Mouse (Mus musculus) myocyte (in vitro differentiated cells): ENCODE measurements around the gene Dcpp1. TPM values are rescaled to one million over a fixed set of nuclear protein-coding genes. Genes with fewer than 3 reads are reported as not detected.

Source experiments
- H3K27me3 ChIP-seq: one replicate; pipeline ENCODE4 v1.6.1; 2011; ENCODE audit not compliant: control insufficient read depth, insufficient read depth, insufficient read length
- H3K36me3 ChIP-seq: one replicate; pipeline ENCODE4 v1.6.1; 2011; ENCODE audit not compliant: control insufficient read depth, insufficient read depth
- H3K4me2 ChIP-seq: one replicate; pipeline ENCODE4 v1.6.1; 2011; ENCODE audit warnings: low read depth, control low read depth
- H3K4me3 ChIP-seq: one replicate; pipeline ENCODE4 v1.5.1; 2011; ENCODE audit warnings: mild to moderate bottlenecking, control low read depth, moderate library complexity
- H3K79me2 ChIP-seq: one replicate; pipeline ENCODE4 v1.6.1; 2011; ENCODE audit not compliant: control insufficient read depth, insufficient read depth
- H3ac ChIP-seq: one replicate; pipeline ENCODE4 v1.6.1; 2011; ENCODE audit not compliant: control insufficient read depth, insufficient read length
- CEBPB ChIP-seq: IDR thresholded peaks from 2 replicates; pipeline ENCODE4 v1.6.1; 2011; ENCODE audit warnings: mild to moderate bottlenecking, moderate library complexity; ENCODE audit not compliant: poor library complexity, insufficient read depth, severe bottlenecking
- E2F4 ChIP-seq: IDR thresholded peaks from one replicate; pipeline ENCODE4 v1.6.1; 2011; ENCODE audit warnings: mild to moderate bottlenecking, control low read depth, moderate library complexity; ENCODE audit not compliant: insufficient read depth
- MAX ChIP-seq: IDR thresholded peaks from one replicate; pipeline ENCODE4 v1.6.1; 2011; ENCODE audit warnings: low read depth, mild to moderate bottlenecking, control low read depth
- MYOD1 ChIP-seq, 3 experiments: IDR thresholded peaks; one replicate each; pipeline ENCODE4 v1.6.1; 2011; ENCODE audit warnings: control low read depth in 2 of 3, low read depth in 2 of 3, mild to moderate bottlenecking in 2 of 3, moderate library complexity in 1 of 3; ENCODE audit not compliant: insufficient read length in 2 of 3, control insufficient read depth in 1 of 3
- MYOG ChIP-seq, 3 experiments: IDR thresholded peaks; one replicate each; pipeline ENCODE4 v1.6.1; 2011; ENCODE audit warnings: control low read depth in 2 of 3, low read depth in 2 of 3, mild to moderate bottlenecking in 2 of 3; ENCODE audit not compliant: insufficient read length in 2 of 3, control insufficient read depth in 1 of 3, insufficient read depth in 1 of 3
- POLR2A ChIP-seq: IDR thresholded peaks from one replicate; pipeline ENCODE4 v1.6.1; 2011; ENCODE audit warnings: low read depth, mild to moderate bottlenecking, control low read depth, moderate library complexity; ENCODE audit not compliant: insufficient read length
- POLR2AphosphoS2 ChIP-seq: IDR thresholded peaks from one replicate; pipeline ENCODE4 v1.6.1; 2011; ENCODE audit warnings: low read depth, control low read depth; ENCODE audit not compliant: insufficient read length
- REST ChIP-seq: IDR thresholded peaks from one replicate; pipeline ENCODE4 v1.6.1; 2011; ENCODE audit warnings: mild to moderate bottlenecking, control low read depth, moderate library complexity; ENCODE audit not compliant: insufficient read depth, insufficient read length
- SRF ChIP-seq: IDR thresholded peaks from one replicate; pipeline ENCODE4 v1.6.1; 2011; ENCODE audit warnings: low read depth; ENCODE audit not compliant: control insufficient read depth, insufficient read length
- TCF12 ChIP-seq: IDR thresholded peaks from one replicate; pipeline ENCODE4 v1.6.1; 2011; ENCODE audit warnings: mild to moderate bottlenecking, control low read depth; ENCODE audit not compliant: poor library complexity, insufficient read depth, severe bottlenecking
- TCF3 ChIP-seq: IDR thresholded peaks from one replicate; pipeline ENCODE4 v1.6.1; 2011; ENCODE audit warnings: low read depth, control low read depth; ENCODE audit not compliant: insufficient read length
- USF1 ChIP-seq: IDR thresholded peaks from one replicate; pipeline ENCODE4 v1.6.1; 2011; ENCODE audit warnings: low read depth, mild to moderate bottlenecking, control low read depth, moderate library complexity
- polyA plus RNA-seq: library from polyadenylated mRNA; unstranded; fragments of >200 nt; fragmentation: generic; extraction: Trizol; gene quantifications from one replicate; pipeline ENCODE4 v1.2.1, GENCODE M21; 2012; ENCODE audit warnings: missing spikeins

Gene Dcpp1
- polyA plus RNA-seq, 1 experiment, result not detected

GRCm38 (mm10) chr17:23857193-23857592 lies 23.5 kb upstream of the Dcpp1 start:
- Histone ChIP-seq H3ac (no peak overlapping the region), H3K36me3 (no peaks in the 10 kb centered on the region), H3K27me3 (no peaks in the 10 kb centered on the region), H3K4me3 (no peak overlapping the region), H3K79me2 (no peaks in the 10 kb centered on the region), H3K4me2 (peak overlapping the region; percentile 18)
- TF ChIP-seq USF1 (no peak), CEBPB (no peak), POLR2AphosphoS2 (no peak), E2F4 (no peak), MAX (no peak), POLR2A (no peak), TCF3 (no peak), REST (no peak)

GRCm38 (mm10) chr17:23857913-23858312 lies 22.8 kb upstream of the Dcpp1 start:
- H3K4me3 ChIP-seq, result no peak overlapping the region
- no peaks in the 10 kb centered on the region for H3K36me3 ChIP-seq
- H3ac ChIP-seq, result no peak overlapping the region
- no peaks in the 10 kb centered on the region for H3K79me2 ChIP-seq
- no peaks in the 10 kb centered on the region for H3K27me3 ChIP-seq
- H3K4me2 ChIP-seq, result no peak overlapping the region
- TF ChIP-seq TCF12 (no peak), TCF3 (no peak), SRF (no peak), REST (no peak), MYOG (IDR thresholded peaks at IDR 0.05; ENCODE audit: control insufficient read depth in 1 of 3, insufficient read depth in 1 of 3, insufficient read length in 2 of 3, low read depth in 2 of 3) (no peak), POLR2AphosphoS2 (no peak), MAX (no peak), E2F4 (no peak), POLR2A (no peak), USF1 (no peak), CEBPB (no peak), MYOD1 (IDR thresholded peaks at IDR 0.05; ENCODE audit: control insufficient read depth in 1 of 3, insufficient read length in 2 of 3, low read depth in 2 of 3) (no peak)

- no peak for TF ChIP-seq MYOG (IDR thresholded peaks at IDR 0.05; ENCODE audit: control insufficient read depth in 1 of 3, insufficient read depth in 1 of 3, insufficient read length in 2 of 3, low read depth in 2 of 3)
- no peak for TF ChIP-seq POLR2AphosphoS2
- no peak for TF ChIP-seq CEBPB
- TF ChIP-seq TCF3, result no peak
- H3K4me2 ChIP-seq, result no peak overlapping the region
- H3K79me2 ChIP-seq, result no peaks in the 10 kb centered on the region
- no peaks in the 10 kb centered on the region for H3K36me3 ChIP-seq
- no peak overlapping the region for H3ac ChIP-seq
- H3K27me3 ChIP-seq, result peaks cover 5% of the 10 kb centered on the region
- H3K4me3 ChIP-seq, result no peak overlapping the region
These were observed 17.8 kb upstream of the Dcpp1 start for GRCm38 (mm10) chr17:23862926-23863325.

GRCm38 (mm10) chr17:23867756-23868155 lies 12.9 kb upstream of the Dcpp1 start, which contains the start of gene Prss21:
Gene Prss21, plus strand, starts transcription at chr17:23868056.
- Histone ChIP-seq H3K4me2 (no peak within 1 kb of the TSS), H3K4me3 (no peak within 1 kb of the TSS), H3K36me3 (no peaks in the 10 kb centered on the region), H3ac (no peak within 1 kb of the TSS), H3K27me3 (peaks cover 21% of the 10 kb centered on the region), H3K79me2 (no peaks in the 10 kb centered on the region)
- TF ChIP-seq POLR2AphosphoS2, result no peak
- no peak for TF ChIP-seq TCF3
- no peak for TF ChIP-seq E2F4
- no peak for TF ChIP-seq POLR2A
- TF ChIP-seq MYOD1 (IDR thresholded peaks at IDR 0.05; ENCODE audit: control insufficient read depth in 1 of 3, insufficient read length in 2 of 3, low read depth in 2 of 3), result no peak
- TF ChIP-seq USF1, result no peak
- TF ChIP-seq MYOG (IDR thresholded peaks at IDR 0.05; ENCODE audit: control insufficient read depth in 1 of 3, insufficient read depth in 1 of 3, insufficient read length in 2 of 3, low read depth in 2 of 3), result no peak
- TF ChIP-seq CEBPB, result no peak
- TF ChIP-seq MAX, result no peak
- TF ChIP-seq SRF, result no peak
- no peak for TF ChIP-seq REST
- TF ChIP-seq TCF12, result no peak

- Histone ChIP-seq H3K36me3 (no peaks in the 10 kb centered on the region), H3K4me3 (no peak overlapping the region), H3K4me2 (no peak overlapping the region), H3K27me3 (peaks cover 21% of the 10 kb centered on the region), H3ac (no peak overlapping the region), H3K79me2 (no peaks in the 10 kb centered on the region)
- TF ChIP-seq MYOG (IDR thresholded peaks at IDR 0.05; ENCODE audit: control insufficient read depth in 1 of 3, insufficient read depth in 1 of 3, insufficient read length in 2 of 3, low read depth in 2 of 3) (no peak), CEBPB (no peak), SRF (no peak)
These were observed 12.2 kb upstream of the Dcpp1 start for GRCm38 (mm10) chr17:23868513-23868912.
